Mouse (Mus musculus) lung, postnatal 0 days (tissue): ENCODE data around the gene Gm7168.
"Not testable (repeated sequence)": the region's sequence is repeated elsewhere in the genome, so short reads cannot be mapped to it uniquely, and the experiment has no call there.

Experiments
- CTCF ChIP-seq: IDR thresholded peaks from 2 replicates; pipeline ENCODE4 v1.5.1; 2016; ENCODE audit warnings: antibody characterized with exemption, mild to moderate bottlenecking
- EP300 ChIP-seq: IDR thresholded peaks from 2 replicates; pipeline ENCODE4 v1.6.1; 2016; ENCODE audit warnings: antibody characterized with exemption, mild to moderate bottlenecking, control low read depth

GRCm38 (mm10) chr17:13939231-13939630, 8.9 kb upstream of the Gm7168 start:
- not testable (repeated sequence) for TF ChIP-seq CTCF, EP300
